Mouse (Mus musculus): ENCODE results near the gene Arhgap45. TPM values are rescaled to one million over a fixed set of nuclear protein-coding genes. Genes with fewer than 3 reads are reported as not detected.
A peak's percentile ranks its signal among the peaks of the same experiment; 100 is the strongest.

The Arhgap45 gene
- total RNA-seq, 2 experiments from 2014 or later: 3.3 to 4.5 TPM

GRCm38 (mm10) chr10:80003374-80004232 is 12.8 kb upstream of the Arhgap45 start:
- DNase-seq (ENCODE audit: extremely low spot score in 1 of 2, low spot score in 2 of 2): peak in 1 of 2 experiments; percentile 63
- intact Hi-C loops (cut with DNase I): no loop called here

- intact Hi-C loops (cut with DNase I): no loop called here
- DNase-seq (ENCODE audit: extremely low spot score in 1 of 2, low spot score in 2 of 2): no peak
Measured at GRCm38 (mm10) chr10:80004233-80004705, 12.2 kb upstream of the Arhgap45 start.

DNA sequence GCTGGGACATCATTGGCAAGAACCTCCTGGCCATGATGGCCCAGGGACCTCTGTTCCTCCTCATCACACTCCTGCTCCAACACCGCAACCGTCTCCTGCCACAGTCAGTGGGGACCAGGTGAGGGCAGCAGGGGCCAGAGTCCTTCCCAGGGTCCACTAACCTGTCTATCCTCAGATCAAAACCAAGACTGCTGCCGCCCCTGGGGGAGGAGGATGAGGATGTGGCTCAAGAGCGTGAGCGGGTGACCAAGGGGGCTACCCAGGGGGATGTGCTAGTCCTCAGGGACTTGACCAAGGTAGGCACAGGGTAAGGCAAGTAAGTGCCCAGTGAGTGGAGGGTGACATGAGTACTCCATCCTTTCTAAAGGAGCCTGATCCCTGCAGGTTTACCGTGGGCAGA is 4.7 kb upstream of the Arhgap45 start:
- intact Hi-C loops (cut with DNase I): no loop called here
- DNase-seq (ENCODE audit: extremely low spot score in 1 of 2, low spot score in 2 of 2): no peak

GRCm38 (mm10) chr10:80013609-80014008 is 2.8 kb upstream of the Arhgap45 start:
- intact Hi-C loops (cut with DNase I): no loop called here
- peak in 1 of 2 experiments; percentile 38 for DNase-seq (ENCODE audit: extremely low spot score in 1 of 2, low spot score in 2 of 2)

DNA sequence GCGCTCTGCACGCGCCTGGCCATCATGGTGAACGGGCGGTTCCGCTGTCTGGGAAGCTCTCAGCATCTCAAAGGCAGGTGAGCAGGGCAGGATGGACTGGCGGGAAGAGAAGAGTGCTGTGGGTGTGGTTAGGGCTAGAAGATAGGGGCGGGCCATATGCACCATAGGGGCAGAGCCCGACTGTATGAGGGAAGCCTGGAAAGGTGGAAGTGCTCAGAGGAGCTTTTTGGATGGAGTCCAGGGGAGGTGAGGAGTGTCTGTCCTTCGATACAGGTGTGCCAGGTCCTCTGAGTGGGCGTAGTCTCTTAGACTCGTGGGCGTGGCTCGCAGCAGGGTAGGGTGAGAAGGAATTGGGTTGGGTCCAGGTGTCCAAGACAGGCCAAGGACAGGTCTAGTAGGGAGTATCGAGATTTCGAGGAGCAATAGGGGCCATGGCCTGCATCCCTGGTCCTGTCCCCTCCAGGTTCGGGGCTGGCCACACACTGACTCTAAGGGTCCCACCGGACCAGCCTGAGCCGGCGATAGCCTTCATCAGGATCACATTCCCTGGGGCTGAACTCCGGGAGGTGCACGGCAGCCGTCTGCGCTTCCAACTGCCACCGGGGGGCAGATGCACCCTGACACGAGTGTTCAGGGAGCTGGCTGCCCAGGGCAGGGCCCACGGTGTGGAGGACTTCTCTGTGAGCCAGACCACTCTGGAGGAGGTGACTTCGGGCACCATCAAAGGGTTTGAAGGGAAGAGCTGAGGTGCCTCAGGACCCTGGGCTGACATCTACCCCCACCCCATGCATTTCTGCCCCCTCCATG is 1.8 kb upstream of the Arhgap45 start:
- intact Hi-C loops (cut with DNase I): no loop called here
- DNase-seq (ENCODE audit: extremely low spot score in 1 of 2, low spot score in 2 of 2): peak in 1 of 2 experiments; percentile 32

GRCm38 (mm10) chr10:80015583-80015982 is 870 bp upstream of the Arhgap45 start:
- intact Hi-C loops (cut with DNase I): no loop called here
- DNase-seq (ENCODE audit: extremely low spot score in 1 of 2, low spot score in 2 of 2): peak in 1 of 2 experiments; percentile 25

- DNase-seq (ENCODE audit: extremely low spot score in 1 of 2, low spot score in 2 of 2): peak in 1 of 2 experiments; percentile 28
- intact Hi-C loops (cut with DNase I): no loop called here
Measured at GRCm38 (mm10) chr10:80016931-80017330, 478 bp downstream of the Arhgap45 start.

GRCm38 (mm10) chr10:80017361-80017760 is 908 bp downstream of the Arhgap45 start:
- intact Hi-C loops (cut with DNase I): no loop called here
- peak in 1 of 2 experiments; percentile 68 for DNase-seq (ENCODE audit: extremely low spot score in 1 of 2, low spot score in 2 of 2)

DNA sequence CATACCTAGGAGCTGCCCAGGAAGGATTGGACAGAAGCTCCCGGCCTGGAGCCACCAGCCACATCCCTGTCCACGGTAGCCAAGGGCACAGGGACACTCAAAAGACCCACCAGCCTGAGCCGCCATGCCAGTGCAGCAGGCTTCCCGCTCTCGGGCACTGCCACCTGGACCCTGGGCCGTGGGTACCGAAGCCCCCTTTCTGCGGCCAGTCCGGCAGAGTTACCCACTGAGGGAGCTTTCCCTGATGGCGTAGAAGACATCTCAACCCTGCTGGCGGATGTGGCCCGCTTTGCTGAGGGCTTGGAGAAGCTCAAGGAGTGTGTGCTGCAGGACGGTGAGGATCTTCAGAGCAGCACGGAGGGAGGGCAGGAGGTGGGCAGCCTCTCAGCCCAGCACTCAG is 1.3 kb downstream of the Arhgap45 start:
- peak in 1 of 2 experiments; percentile 28 for DNase-seq (ENCODE audit: extremely low spot score in 1 of 2, low spot score in 2 of 2)
- intact Hi-C loops (cut with DNase I): no loop called here

DNA sequence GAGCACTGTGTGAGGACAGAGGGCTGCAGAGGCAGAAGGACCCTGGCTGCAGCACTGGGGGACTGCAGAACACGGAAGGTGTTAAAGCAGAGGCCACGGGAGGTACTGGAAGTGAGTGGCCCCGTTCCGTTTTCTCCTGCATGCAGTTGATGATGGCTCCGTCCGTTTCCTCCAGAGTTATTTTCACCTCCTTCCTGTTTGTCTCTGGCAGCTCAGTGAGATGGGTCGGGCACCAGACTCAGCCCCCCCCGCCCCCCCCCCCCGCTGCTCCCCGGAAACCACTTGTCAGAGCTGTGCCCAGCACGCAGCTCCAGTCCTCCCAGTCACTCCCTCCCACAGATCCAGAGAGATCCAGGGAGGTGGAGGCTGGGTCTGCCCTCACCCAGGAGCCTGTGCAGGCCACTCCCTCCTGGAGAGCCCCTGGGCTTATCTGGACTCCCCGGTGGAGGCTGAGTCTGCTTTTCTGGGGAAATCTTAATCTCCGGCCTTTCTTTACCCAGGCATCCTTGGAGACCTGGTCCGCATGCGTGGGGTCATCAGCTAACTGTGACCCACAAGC is 2.4 kb downstream of the Arhgap45 start:
- DNase-seq (ENCODE audit: extremely low spot score in 1 of 2, low spot score in 2 of 2): peak in 1 of 2 experiments; percentile 33
- intact Hi-C loops (cut with DNase I): no loop called here

GRCm38 (mm10) chr10:80019471-80020131 is 3.1 kb downstream of the Arhgap45 start:
- intact Hi-C loops (cut with DNase I): no loop called here

GRCm38 (mm10) chr10:80020191-80020590 is 3.7 kb downstream of the Arhgap45 start:
- DNase-seq (ENCODE audit: extremely low spot score in 1 of 2, low spot score in 2 of 2): no peak
- intact Hi-C loops (cut with DNase I): no loop called here

More at GRCm38 (mm10) chr10:80019471-80020131, 3.1 kb downstream of the Arhgap45 start:
- peak in 1 of 2 experiments; percentile 26 for DNase-seq (ENCODE audit: extremely low spot score in 1 of 2, low spot score in 2 of 2)

DNA sequence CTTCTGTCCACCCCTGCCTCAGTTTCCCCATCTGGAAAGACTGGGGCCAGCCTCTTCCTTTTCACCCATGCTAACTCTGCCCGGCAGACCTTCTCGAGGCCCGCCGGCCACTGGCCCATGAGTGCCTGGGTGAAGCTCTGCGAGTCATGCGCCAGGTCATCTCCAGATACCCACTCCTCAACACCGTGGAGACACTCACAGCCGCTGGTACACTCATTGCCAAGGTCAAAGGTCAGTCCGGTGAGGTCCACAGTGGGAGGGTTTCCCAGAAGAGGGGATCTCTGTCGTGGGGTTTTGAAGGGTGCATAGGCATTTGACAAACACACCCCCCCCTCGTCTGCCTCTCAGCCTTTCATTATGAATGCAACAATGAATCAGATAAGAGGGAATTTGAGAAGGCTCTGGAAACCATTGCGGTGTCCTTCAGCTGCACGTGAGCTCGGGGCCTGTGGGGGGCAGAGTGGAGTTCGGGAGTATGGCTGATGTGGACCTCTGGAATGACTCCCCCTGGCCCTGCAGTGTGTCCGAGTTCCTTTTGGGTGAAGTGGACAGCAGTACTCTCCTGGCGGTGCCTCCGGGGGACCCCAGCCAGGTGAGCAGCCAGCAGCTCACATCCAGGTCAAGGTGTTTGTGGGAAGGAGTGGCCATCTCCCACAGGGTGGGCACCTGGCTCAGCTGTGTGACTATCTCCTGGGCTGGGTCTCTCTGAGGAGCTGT is 4.3 kb downstream of the Arhgap45 start:
- DNase-seq (ENCODE audit: extremely low spot score in 1 of 2, low spot score in 2 of 2): no peak

GRCm38 (mm10) chr10:80021320-80021641 is 4.8 kb downstream of the Arhgap45 start:
- DNase-seq (ENCODE audit: extremely low spot score in 1 of 2, low spot score in 2 of 2): no peak
- intact Hi-C loops (cut with DNase I): no loop called here

More for the DNA sequence above, 4.3 kb downstream of the Arhgap45 start:
- intact Hi-C loops (cut with DNase I): no loop called here

DNA sequence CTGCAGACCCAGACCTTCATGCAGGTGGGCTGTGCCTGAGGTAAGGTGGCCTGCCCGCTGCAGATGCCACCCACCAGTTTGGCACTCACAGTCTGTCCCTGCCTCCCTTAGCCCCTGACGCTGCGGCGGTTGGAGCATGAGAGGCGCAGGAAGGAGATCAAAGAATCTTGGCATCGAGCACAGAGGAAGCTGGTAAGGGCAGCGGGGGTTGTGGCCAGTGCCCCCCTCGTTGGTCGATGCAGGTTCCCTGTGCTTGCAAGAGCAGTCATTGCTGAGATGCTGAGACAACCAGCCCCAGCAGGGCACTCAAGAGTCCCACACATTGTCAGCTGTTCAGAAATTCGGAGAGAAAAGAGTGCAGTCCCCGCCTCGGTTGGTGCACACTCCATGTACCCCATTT is 5.7 kb downstream of the Arhgap45 start:
- peak in 1 of 2 experiments; percentile 23 for DNase-seq (ENCODE audit: extremely low spot score in 1 of 2, low spot score in 2 of 2)
- intact Hi-C loops (cut with DNase I): no loop called here

- intact Hi-C loops (cut with DNase I): no loop called here
- DNase-seq (ENCODE audit: extremely low spot score in 1 of 2, low spot score in 2 of 2): no peak
Measured at GRCm38 (mm10) chr10:80022806-80023205, 6.4 kb downstream of the Arhgap45 start.

DNA sequence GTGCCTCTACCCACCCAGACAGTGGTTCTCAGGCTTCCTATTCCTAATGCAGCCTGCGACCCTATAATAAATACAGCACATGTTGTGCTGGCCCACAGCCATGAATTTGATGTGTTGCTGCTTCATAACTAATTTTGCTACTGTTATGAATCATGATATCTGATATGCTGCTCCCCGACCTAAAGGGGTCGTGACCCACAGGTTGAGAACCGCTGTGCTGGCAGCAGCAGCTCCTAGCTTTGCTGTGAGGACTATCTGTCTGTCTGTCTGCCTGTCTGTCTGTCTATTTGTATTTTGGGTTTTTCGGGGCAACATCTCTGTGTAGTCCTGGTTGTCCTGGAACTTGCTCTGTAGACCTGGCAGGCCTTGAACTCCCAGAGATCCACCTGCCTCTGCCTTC is 7.3 kb downstream of the Arhgap45 start:
- intact Hi-C loops (cut with DNase I): no loop called here
- DNase-seq (ENCODE audit: extremely low spot score in 1 of 2, low spot score in 2 of 2): no peak

Measured in left cerebral cortex, postnatal 10 days (tissue).